Mouse (Mus musculus): Measurements from ENCODE around the gene Sugp2.
A peak's percentile ranks its signal among the peaks of the same experiment; 100 is the strongest.
"Not testable (repeated sequence)": the region's sequence is repeated elsewhere in the genome, so short reads cannot be mapped to it uniquely, and the experiment has no call there.

The Sugp2 gene

GRCm38 (mm10) chr8:70234080-70234780, at the start of gene Sugp2, which contains the start of gene Armc6:
Sugp2 (plus strand) TSS chr8:70234226.
Armc6 (minus strand) TSS chr8:70234466.
- peak; percentile 94 to 97 for DNase-seq

- DNase-seq = no peak
These were observed 45.3 kb upstream of the Sugp2 start for GRCm38 (mm10) chr8:70188707-70189106.

DNA sequence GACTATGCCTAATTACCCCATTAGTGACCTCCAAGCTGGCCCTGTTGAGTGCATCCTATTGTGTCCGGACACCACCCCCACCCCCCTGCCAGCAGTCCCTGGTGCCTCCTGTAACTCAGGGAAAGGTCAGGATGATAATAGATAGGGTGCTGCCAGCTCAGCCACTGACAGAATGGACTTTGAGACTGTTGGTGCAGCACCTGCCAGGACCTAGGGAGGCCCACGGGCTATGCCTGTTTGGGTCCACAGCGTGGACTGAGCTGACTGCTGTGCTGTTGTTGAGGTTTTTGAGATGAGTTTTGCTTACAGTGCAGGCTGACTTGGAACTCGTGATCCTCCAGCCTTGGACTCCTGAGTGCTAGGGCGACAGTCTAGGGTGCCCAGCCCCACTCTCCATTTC, 40.8 kb upstream of the Sugp2 start:
- no peak for DNase-seq

DNA sequence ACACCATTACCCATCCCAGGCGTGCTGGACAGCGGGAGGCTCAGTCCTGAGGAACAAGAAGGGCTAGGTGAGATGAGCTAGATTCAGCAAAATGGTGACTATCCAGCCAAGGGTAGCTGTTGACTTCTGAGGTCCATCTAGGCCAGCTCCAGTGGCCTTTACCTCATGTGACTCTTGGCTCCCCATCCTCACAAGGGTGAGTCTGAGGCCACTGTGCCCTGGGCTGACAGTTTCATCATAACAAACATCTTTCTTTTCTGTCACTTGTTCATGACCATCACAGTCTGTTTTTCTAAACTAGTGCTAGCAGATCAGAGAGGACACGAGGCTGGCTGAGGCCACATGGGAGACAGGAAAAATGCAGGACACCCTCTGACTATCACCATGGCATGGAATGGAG, 39.8 kb upstream of the Sugp2 start:
- no peak for DNase-seq

DNA sequence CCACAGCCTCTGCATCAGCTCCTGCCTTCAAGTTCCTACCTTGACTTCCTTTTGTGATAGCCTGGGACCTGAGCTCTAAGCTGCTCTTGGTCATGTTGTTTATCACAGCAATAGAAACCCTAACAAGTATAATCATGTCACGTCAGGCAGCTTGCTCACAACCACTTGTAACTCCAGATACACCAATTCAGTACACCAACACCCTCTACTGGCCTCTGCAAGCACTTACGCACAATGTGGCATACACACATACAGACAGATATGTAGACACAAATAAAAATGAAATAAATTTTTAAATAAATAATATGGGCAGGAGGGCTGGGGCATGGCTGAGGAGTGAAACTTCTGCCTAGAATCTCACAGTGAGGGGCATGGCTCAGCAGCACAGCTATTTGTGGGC, 38.3 kb upstream of the Sugp2 start:
- no peak for DNase-seq

GRCm38 (mm10) chr8:70197603-70198002, 36.4 kb upstream of the Sugp2 start:
- no peak for DNase-seq

- no peak for DNase-seq
These were observed 33.8 kb upstream of the Sugp2 start for GRCm38 (mm10) chr8:70200098-70200681.

DNA sequence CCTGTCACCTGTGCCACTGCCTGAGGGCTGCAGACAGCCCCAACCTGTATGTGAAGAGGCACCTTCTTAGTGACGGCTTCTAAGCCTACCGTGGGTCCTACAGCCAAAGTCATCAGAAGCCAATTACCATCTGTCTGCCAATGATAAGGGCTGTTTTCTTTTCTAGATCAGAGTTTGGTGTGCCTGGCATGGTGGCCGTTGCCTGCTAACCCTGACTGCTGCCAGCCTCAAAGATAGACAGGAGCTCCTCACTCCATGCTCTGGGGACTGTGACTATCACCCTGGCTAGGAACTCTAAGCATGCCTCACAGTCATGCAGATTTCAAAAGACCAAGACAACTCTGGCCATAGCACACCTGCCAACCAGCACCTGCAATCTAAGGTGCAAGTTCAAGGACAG, 32.6 kb upstream of the Sugp2 start:
- DNase-seq = no peak

GRCm38 (mm10) chr8:70203072-70203471, 31.0 kb upstream of the Sugp2 start:
- no peak for DNase-seq

GRCm38 (mm10) chr8:70204757-70205156, 29.3 kb upstream of the Sugp2 start:
- no peak for DNase-seq

DNA sequence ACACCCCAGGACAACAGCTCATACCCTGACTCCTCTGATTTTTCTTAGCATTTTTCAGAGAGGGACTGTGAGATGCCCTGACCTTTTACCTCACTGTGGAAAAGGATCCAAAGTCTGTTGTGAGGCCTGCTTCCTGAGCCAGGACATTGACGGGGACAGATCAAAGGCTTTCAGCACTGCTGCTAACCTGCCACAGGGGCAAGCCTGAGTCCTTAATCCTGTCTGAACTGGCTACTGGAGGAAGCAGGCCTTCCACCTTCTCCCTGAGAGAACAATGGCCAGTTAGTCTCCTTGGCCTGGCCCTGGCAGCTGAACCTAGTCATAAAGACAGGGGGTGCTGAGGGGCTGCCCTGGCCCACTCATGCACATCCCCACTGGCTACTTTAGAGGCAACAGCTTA, 25.9 kb upstream of the Sugp2 start:
- DNase-seq = no peak

- no peak for DNase-seq
These were observed 23.5 kb upstream of the Sugp2 start for GRCm38 (mm10) chr8:70210538-70210937.

- no peak for DNase-seq
These were observed 22.8 kb upstream of the Sugp2 start for GRCm38 (mm10) chr8:70211275-70211674.

- no peak for DNase-seq
These were observed 22.3 kb upstream of the Sugp2 start for GRCm38 (mm10) chr8:70211726-70212111.

DNA sequence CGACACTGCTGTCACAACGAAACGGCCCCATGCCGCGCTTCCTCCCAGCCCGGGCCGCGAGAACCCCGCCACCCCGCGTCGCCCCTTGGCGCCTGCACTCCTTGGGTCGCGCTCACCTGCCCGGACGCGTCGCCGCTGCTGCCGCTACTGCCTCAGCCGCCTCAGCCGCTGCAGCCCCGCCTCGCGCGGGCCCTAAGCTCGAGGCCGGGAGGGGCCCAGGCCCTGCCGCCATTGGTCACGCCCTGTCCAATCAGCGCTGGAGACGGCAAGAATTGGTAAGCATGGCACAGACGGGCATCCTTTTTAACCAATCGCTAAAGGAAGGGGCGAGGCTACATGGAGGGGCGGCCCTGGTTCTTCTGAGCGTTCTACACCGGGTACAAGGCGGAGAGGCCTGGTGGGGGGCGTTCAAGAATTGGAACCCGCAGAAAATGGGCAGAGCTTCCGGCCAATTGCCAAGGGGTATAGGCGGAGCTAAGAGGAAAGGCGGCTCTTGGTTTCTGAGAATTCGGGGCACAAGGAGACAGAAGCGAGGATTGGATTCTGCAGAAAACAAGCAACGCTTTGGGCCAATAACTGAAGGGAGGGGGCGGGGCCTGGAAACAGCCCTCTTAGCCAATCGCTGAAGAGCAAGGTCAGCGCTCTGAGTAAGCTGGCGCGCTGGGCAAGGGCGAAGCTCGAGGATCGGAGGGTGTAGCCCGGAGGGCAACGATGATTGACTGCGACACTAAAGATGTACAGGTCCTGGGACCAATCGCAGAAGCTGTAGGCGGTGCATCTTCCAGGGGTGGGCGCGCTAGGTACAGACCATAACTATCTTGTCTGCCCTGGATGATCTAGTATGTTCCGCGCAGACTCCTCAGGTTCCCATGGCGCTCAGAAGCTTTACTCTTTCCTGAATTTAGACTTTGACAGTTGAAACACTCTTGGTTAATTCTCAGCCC, 21.6 kb upstream of the Sugp2 start, which contains the start of gene Slc25a42:
TSS of gene Slc25a42 (minus strand) at position 194 of the 944 bp plus-strand sequence.
- peak; percentile 93 to 98 for DNase-seq

GRCm38 (mm10) chr8:70214411-70214810, 19.6 kb upstream of the Sugp2 start:
- DNase-seq = no peak

- no peak for DNase-seq
These were observed 18.9 kb upstream of the Sugp2 start for GRCm38 (mm10) chr8:70215092-70215491.

DNA sequence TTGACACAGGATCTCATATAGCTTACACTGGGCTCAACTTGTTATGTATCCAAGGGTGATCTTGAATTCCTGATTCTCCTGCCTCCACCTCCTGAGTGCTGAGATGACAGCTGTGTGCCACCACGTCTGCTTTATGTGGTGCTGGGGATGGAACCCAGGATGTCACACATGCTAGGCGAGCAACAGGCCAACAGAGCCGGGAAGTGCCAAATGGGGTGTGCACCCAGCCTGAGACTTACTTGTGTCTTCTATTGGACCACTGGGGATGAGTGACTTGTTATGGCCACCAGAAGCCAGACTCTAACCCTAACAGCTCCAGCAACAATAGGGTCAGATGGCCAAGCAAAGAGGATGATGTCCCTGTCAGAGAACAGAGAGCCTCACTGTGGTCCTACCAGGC, 17.9 kb upstream of the Sugp2 start:
- not testable (repeated sequence) for DNase-seq

GRCm38 (mm10) chr8:70216566-70216965, 17.5 kb upstream of the Sugp2 start:
- no peak for DNase-seq

DNA sequence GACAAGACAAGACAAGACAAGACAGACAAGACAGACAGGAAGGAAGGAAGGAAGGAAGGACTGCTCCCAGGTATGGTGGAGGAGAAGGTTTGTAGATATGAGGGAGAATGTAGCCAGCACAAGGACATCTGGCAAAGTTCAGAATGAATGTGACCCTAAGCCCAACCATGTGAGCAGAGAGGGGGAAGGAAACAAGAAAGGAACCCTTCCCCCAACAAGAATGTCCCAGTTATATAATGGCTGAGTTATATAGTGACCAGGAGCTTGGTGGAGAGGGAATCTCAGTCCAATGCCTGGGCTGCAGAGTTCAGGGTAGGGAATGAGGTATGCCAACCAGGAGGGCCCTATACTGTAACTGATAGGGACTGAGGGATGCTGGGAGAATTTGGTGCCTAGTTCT, 16.6 kb upstream of the Sugp2 start:
- no peak for DNase-seq

DNA sequence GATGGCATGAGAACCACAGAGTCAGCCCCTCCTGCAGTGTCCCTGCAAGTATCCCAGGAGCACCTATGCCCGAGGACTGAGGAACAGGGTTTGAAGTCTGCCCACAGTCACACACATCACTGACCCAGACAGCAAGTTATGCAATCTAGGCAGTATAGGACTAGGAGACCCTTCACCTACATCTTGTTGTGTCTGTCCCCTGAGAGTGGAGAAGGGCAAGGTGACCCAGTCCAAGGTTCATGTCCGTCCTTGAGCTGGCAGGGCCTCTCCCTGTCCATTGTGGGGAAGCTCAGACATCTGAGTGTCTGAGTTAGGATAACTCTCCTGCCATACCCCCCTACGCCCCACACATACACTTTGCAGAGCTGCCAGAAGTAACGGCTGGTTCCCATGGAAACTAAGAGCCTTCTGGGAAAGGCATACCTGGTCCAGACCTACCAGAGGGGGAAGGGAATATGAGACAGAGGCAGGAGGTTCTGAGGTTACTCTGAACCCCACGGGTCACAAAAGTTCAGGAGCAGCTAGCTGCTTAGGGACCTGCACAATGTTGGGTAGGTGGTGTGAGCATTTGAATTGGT, 14.8 kb upstream of the Sugp2 start:
- DNase-seq = no peak

DNA sequence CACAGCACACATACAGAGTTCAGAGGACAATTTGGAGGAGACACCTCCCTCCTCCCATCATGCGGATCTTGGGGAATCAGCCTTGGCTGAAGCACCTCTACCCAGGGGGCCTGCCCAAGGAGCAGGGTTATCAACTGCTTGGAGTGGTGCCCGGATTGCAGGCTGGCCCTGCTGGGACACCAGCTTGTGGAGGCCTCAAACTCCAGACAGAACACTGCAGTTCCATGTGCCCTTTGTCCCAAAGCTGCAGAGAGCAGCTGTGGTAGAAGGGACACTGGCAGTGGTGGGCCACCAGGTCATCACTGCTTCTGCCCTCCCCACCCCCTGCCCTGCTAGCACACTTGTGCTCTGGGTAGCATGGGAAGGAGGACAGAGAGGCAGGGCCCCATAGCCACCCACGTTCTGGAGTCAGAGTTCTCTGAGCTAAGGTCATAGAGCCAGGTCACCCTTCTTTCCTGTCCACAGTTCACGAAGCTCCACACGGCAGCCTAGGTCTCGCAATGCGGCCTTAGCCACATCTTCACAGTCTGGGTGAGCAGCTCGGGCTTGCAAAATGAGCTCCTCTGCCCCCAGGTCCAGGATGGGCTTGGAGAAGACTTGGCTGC, 13.7 kb upstream of the Sugp2 start:
- no peak for DNase-seq

DNA sequence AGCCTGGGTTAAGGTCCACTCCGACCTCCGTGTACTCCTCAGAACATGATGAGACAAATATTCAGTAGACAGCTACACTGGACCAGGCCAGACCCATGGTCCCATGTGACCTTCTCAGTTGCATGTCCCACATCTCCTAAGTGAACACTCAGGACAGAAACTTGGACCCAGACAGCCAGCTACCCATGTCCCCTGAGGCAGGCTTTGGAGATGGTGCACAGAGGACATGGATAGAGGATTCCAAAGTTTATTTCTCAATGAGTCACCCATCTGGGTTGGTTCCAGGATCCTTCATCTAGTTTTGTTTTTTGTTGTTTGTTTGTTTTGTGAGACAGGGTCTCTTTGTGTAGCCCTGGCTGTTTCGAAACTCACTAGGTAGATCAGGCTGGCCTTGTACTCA, 13.1 kb upstream of the Sugp2 start:
- no peak for DNase-seq

Data from thymus, postnatal 36 days (tissue).